Mouse (Mus musculus) ES-Bruce4 (cell line): ENCODE measurements around the gene Frmpd4. TPM values are rescaled to one million over a fixed set of nuclear protein-coding genes. Genes with fewer than 3 reads are reported as not detected.

Experiments used
- H3K27ac ChIP-seq: 2 replicates; pipeline ENCODE4 v1.5.1; 2012; ENCODE audit warnings: low read length, inconsistent platforms; ENCODE audit not compliant: insufficient read depth
- H3K27me3 ChIP-seq: 2 replicates; pipeline ENCODE4 v1.6.1; 2012; ENCODE audit warnings: mild to moderate bottlenecking, low read length, inconsistent platforms; ENCODE audit not compliant: control insufficient read depth, poor library complexity, insufficient read depth, severe bottlenecking
- H3K36me3 ChIP-seq: 2 replicates; pipeline ENCODE4 v1.6.1; 2012; ENCODE audit warnings: inconsistent platforms, mild to moderate bottlenecking, low read length, moderate library complexity; ENCODE audit not compliant: control insufficient read depth, poor library complexity, insufficient read depth, severe bottlenecking
- H3K4me1 ChIP-seq: one replicate; pipeline ENCODE4 v1.8.1; 2011; ENCODE audit warnings: low read length; ENCODE audit not compliant: control insufficient read depth, insufficient read depth
- H3K4me3 ChIP-seq: 2 replicates; pipeline ENCODE4 v1.5.1; 2011; ENCODE audit warnings: low read depth, mild to moderate bottlenecking, low read length
- H3K9ac ChIP-seq: 2 replicates; pipeline ENCODE4 v1.6.1; 2012; ENCODE audit warnings: low read depth, mild to moderate bottlenecking, inconsistent platforms; ENCODE audit not compliant: poor library complexity, severe bottlenecking
- H3K9me3 ChIP-seq: replicated peaks from 2 replicates; pipeline ENCODE4 v1.6.1; 2012; ENCODE audit warnings: mild to moderate bottlenecking, low read length, inconsistent platforms; ENCODE audit not compliant: control insufficient read depth, poor library complexity, insufficient read depth, severe bottlenecking
- CTCF ChIP-seq: IDR thresholded peaks from one replicate; pipeline ENCODE4 v1.8.1; 2011; ENCODE audit warnings: low read depth, low read length
- EP300 ChIP-seq: IDR thresholded peaks from 2 replicates; pipeline ENCODE4 v1.6.1; 2011; ENCODE audit warnings: low read depth, low read length; ENCODE audit not compliant: insufficient read depth
- POLR2A ChIP-seq: IDR thresholded peaks from one replicate; pipeline ENCODE4 v1.8.1; 2011; ENCODE audit warnings: low read length; ENCODE audit not compliant: insufficient read depth
- polyA plus RNA-seq: library from polyadenylated mRNA; stranded (reverse); fragments of >200 nt; gene quantifications from 2 replicates; pipeline ENCODE4 v1.2.4, GENCODE M21; 2011; ENCODE audit warnings: low read depth; ENCODE audit not compliant: missing spikeins, insufficient read depth, insufficient read length

Frmpd4 gene
- polyA plus RNA-seq, 1 experiment = not detected

DNA sequence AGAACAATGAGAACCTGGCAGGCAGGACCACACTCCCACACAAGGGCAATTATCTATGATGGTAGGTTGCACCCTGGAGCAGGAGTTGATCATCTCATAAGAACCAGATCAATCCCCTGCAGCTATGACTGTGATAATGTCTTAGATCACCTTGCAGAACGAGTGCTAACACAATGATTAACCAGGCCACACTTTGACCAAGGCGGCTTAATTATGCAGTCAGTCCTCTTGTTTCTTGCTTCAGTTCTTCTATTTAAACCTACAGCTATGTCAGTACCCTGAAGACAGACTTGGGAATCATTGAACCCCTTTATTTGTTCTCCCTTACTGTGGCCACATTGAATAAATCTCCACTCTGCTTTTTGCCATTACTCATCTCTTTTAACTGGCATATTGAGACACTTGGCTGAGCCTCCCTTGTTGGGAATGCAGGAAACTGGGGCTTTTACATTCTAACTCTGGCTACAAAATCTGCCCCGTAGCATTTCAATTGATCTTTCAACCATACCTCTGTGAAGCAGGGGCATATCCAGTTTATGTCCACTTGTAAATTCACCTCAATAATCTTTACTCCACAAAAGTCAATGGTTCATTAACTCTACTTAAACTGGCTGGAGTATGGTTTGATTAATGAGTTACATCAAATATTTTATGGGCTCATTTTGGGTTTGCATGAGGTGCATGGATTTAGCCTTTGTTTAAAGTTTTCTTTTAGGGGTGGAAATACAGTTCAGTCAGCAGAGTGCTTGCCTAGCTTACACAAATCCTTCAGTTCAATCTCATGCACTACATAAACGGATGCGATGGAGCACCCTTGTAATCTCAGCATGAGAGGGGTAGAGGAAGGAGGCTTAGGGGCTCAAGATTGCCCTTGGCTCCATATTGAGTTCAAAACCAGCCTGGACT is 227.5 kb downstream of the Frmpd4 start:
- H3K27ac ChIP-seq = no peak overlapping the region

DNA sequence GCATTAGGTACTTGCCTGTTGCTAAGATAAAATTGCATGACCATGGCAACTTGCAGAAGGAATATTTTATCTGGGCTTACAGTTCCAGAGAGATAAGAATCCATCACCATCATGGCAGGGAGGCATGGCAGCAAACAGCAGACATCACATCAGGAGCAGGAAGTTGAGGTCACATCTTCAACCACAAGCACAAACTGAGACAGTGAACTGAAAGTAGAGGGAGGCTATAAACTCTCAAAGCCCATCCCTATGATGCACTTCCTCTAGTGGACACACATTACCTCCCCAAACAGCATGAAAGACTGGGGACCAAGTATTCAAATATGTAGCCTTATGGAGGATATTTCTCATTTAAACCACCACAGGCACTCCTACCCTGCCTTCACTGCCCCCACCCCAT is 238.8 kb downstream of the Frmpd4 start:
- H3K4me1 ChIP-seq = no peaks in the 10 kb centered on the region
- no peak for TF ChIP-seq POLR2A
- no peak for TF ChIP-seq EP300
- TF ChIP-seq CTCF = no peak
- H3K27ac ChIP-seq = no peak overlapping the region
- no peaks in the 10 kb centered on the region for H3K36me3 ChIP-seq
- H3K9ac ChIP-seq = no peak overlapping the region
- H3K9me3 ChIP-seq = no peaks in the 10 kb centered on the region
- no peaks in the 10 kb centered on the region for H3K27me3 ChIP-seq
- no peak overlapping the region for H3K4me3 ChIP-seq

More for the DNA sequence above, 227.5 kb downstream of the Frmpd4 start:
- no peaks in the 10 kb centered on the region for H3K4me1 ChIP-seq
- H3K9me3 ChIP-seq = no peaks in the 10 kb centered on the region
- no peak overlapping the region for H3K9ac ChIP-seq
- TF ChIP-seq POLR2A = no peak
- H3K27me3 ChIP-seq = no peaks in the 10 kb centered on the region
- H3K4me3 ChIP-seq = no peak overlapping the region
- H3K36me3 ChIP-seq = no peaks in the 10 kb centered on the region

DNA sequence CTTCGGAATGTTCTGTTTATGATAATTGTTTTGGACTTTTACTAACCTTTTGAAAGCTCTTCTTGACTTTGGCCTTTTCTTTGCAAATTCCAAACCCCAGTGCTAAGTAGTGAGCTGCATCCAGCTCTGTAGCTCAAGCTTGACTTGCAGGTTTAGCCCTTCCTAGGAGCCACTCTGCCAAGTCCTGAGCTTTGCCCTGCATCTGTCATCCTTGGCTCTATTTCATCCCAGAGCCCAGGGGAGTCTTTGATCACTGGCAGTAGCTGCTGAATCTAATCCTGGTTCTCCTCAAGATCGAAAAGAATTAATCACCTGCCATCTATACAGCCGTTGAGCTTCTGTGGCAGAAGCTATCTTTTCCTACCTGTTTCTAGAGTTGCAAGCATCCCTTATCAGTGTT is 251.9 kb downstream of the Frmpd4 start:
- TF ChIP-seq CTCF (no peak), EP300 (no peak), POLR2A (no peak)

DNA sequence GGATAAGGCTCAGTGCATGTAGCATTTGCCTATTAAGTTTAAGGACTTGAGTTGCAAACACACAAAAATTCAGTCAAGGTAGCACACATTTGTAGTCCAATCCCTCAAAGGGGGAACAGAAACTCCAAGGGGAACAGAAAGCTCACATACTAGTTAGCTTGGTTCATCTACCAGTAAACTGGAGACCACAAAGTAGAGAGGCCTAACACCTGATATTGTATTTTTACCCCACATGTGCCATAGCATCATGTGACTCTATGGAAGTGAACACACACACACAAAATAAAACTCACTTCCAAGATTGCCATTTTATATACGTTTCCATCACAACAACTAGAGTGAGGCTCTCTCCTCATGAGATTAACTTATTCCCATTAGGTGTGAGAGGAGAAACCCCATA is 264.9 kb downstream of the Frmpd4 start:
- Histone ChIP-seq H3K9me3 (no peaks in the 10 kb centered on the region), H3K4me1 (no peaks in the 10 kb centered on the region), H3K27ac (no peak overlapping the region), H3K36me3 (no peaks in the 10 kb centered on the region), H3K4me3 (no peak overlapping the region), H3K27me3 (no peaks in the 10 kb centered on the region), H3K9ac (no peak overlapping the region)
- TF ChIP-seq CTCF = no peak
- no peak for TF ChIP-seq EP300
- TF ChIP-seq POLR2A = no peak

More for the DNA sequence above, 251.9 kb downstream of the Frmpd4 start:
- no peaks in the 10 kb centered on the region for H3K36me3 ChIP-seq
- no peaks in the 10 kb centered on the region for H3K27me3 ChIP-seq
- no peak overlapping the region for H3K9ac ChIP-seq
- H3K9me3 ChIP-seq = no peaks in the 10 kb centered on the region
- H3K4me1 ChIP-seq = no peaks in the 10 kb centered on the region
- H3K27ac ChIP-seq = no peak overlapping the region
- no peak overlapping the region for H3K4me3 ChIP-seq

DNA sequence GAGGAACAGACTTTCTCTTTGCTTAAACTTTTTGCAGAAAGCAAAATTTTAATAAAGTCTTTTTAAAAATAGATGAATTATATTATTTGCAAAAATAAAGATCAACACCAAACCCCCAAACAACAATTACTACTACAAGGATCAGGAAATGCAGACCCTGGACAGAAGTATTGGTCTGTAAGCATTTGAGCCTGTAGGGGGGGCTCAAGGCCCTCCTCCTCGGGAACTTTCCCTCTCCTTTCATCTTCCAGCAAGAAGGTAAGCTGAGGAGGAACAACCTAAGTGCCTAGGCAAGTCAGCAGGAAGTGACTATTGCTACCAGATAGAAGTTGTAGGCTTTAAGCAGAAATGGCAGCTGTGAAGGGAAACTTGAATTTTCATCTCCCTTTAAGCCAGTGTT is 266.9 kb downstream of the Frmpd4 start:
- H3K27ac ChIP-seq = no peak overlapping the region
- no peaks in the 10 kb centered on the region for H3K27me3 ChIP-seq
- H3K9me3 ChIP-seq = no peaks in the 10 kb centered on the region
- H3K4me3 ChIP-seq = no peak overlapping the region
- H3K36me3 ChIP-seq = no peaks in the 10 kb centered on the region
- H3K4me1 ChIP-seq = no peaks in the 10 kb centered on the region
- H3K9ac ChIP-seq = no peak overlapping the region
- TF ChIP-seq EP300 (no peak), CTCF (no peak), POLR2A (no peak)

DNA sequence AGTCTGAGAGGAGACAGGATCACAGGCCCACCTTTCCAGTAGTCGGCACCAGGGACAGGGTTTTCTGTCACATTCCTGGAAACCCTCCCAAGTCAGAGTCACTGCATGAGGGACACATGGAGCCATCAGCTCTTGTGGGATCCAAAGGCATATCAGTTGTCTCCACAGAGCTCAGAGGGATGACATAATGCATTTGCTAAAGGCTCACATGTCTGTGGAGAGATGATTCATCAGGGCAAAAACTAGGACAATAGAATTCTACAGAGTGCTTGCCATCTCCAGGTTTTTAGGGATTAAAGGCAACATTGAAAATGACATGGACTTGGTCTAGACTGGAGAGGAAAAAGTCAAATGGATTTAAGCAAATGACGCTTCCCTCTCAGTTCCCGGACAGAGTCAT is 284.5 kb downstream of the Frmpd4 start:
- Histone ChIP-seq H3K36me3 (no peaks in the 10 kb centered on the region), H3K4me3 (no peak overlapping the region), H3K9ac (no peak overlapping the region), H3K27me3 (no peaks in the 10 kb centered on the region), H3K4me1 (no peaks in the 10 kb centered on the region), H3K27ac (no peak overlapping the region), H3K9me3 (no peaks in the 10 kb centered on the region)
- TF ChIP-seq EP300 (no peak), POLR2A (no peak)
